Mouse (Mus musculus): Measurements from ENCODE around the gene Gpr153. TPM values are rescaled to one million over a fixed set of nuclear protein-coding genes. Genes with fewer than 3 reads are reported as not detected.

Gene Gpr153
- total RNA-seq, 2 experiments from 2014 or later, result 25.1 to 32.2 TPM

DNA sequence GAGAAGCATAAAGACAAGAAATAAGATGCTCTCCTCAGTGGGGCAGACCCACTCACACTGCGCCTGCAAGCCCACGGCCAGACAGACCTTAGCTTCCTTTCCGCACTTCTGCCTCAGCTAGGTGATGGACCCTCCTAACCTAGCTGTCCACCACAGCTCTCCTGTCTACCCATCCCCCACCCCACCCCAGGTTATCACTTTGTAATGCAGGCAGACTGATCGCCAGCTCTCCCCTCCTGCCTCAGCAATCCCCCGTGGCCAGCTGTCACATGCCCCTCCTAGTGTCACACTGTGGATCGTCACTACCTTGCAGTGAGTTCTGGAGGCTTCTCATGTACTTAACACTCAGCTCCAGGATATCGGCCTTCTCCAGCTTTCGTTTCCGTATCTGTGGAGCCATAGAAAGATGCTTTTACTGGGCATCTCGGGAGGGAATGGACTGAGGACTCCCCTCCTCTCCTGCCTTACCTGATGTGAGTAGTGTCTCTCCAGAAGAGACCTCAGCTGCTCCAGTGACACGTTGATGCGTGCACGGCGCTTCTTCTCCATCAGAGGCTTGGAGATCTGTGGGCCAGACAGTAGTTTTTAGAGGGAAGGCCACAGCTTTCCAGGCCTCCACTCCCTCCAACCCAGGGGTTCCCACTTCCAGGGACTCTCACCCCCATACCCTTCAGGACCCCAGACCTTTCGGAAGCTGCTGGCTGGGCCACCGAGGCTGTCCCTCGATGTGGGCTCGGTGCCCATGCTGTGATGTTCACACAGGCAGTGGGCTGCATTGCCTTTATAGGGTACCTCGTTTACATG lies 13.5 kb downstream of the Gpr153 start:
- DNase-seq, result no peak

DNA sequence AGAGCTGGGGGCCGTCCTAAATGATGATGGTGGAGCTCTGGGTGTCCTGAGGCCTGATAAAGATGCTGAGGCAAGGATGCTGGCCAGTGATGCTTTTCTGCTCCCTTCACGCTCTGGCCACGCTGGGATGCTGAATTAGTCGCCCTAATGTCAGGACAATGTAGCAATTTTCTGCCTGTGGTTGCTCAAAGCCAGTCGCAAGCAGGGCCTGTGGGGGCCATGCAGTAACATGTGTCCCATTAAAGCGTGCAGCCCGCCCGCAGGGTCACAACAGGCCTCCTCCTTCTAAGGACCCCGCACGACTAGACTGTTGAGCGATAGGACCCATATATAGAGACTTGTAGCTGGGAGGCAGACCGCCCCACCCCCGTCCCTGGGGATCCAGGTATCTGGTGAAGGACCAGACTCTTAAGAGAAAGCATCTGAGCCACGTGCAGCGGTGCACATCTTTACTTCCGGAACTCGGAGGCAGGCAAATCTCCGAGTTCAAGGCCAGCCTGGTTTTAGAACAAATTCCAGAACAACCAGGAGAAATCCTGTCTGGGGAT lies 14.4 kb downstream of the Gpr153 start:
- DNase-seq, result no peak

DNA sequence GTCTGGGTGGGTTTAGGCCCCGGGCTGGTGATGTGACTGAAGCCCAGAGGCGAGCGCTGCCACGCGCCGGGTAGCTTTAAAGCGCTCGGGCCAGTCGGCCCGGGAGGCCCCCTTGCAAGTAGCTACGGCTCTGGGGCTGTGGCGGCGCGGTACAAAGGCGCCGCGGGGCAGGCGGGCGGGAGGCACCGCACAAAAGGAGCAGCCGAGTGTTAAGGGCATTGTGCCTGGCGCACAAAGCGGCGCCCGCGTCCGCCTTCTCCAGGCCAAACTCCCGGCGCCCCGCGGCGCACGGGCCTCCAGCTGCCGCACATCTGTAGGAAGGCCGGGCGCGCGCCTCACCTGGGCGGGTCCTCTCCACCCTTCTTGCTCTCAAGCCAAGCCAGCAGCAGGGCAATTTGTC lies 16.4 kb downstream of the Gpr153 start:
- no peak for DNase-seq

DNA sequence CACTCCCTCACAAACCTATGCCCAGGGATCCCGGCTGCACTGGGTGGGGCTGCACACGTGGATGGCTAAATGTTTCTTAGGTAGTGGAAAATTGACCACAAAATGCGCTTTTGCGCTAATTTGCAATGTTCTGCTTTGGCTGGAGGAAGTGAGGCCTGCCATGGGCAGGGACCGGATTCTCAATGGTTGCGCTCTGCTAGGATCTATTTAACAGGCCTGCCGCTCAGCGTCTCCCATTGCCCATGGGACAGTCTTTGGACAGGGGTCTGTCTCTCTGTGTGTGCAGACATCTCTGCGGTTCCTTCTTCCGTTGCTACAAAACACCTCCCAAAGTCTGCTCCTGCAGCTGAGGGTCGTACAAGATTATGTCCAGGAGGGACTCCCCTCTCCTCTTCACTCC lies 17.0 kb downstream of the Gpr153 start:
- DNase-seq, result no peak

DNA sequence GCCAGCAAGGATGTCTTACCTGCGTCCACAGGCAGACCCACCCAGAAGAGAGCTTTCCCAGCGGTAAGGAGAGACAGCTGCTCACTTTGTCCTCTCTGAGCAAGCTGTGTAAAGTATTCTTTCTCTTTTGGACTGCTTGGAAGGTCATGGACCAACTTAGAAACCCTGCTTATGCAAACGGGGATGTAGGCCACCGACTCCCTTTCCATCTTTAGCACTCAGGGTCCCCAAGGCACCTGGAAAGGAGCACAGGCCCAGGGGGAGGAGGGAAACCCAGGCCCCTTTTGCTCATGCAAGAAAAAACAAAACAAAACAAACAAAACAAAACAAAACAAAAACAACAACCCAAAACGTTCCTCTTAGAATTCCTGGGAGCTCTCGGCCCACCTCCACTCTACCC lies 17.5 kb downstream of the Gpr153 start, which contains the start of gene Hes3:
Gene Hes3, minus strand, starts transcription at position 101 of the 400 bp plus-strand sequence.
- no peak for DNase-seq

DNA sequence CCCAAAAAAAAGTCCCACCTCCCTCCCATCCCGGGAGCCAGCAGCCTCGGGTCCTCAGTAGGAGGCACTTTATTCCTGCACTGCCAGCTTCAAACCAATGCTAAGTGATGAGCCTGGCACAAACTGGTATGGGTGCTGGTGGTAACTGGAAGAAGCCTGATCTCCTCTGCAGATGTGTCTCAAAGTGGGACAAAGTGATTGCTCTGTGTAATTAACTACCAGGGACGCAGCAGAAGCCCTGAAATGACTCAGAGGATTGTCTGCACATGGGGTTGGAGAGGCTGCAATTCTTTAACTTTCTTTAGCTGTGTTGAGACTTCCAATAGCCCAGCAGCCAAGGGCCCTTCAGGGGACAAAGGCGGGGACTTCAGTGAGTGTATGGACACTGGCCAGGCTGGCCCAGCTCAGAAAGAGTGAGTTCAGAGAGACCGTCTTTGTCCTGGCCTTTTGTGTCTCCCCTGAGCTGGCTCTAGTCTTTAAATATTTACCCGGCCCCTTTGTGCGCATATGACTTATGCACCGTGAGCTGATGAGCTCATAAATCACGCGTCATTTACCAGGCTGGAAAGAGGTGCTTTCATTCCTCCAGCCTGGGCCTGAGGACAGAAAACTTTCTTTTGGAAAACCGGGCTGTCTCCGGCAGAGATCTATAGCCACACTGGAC lies 18.2 kb downstream of the Gpr153 start:
- DNase-seq, result no peak

DNA sequence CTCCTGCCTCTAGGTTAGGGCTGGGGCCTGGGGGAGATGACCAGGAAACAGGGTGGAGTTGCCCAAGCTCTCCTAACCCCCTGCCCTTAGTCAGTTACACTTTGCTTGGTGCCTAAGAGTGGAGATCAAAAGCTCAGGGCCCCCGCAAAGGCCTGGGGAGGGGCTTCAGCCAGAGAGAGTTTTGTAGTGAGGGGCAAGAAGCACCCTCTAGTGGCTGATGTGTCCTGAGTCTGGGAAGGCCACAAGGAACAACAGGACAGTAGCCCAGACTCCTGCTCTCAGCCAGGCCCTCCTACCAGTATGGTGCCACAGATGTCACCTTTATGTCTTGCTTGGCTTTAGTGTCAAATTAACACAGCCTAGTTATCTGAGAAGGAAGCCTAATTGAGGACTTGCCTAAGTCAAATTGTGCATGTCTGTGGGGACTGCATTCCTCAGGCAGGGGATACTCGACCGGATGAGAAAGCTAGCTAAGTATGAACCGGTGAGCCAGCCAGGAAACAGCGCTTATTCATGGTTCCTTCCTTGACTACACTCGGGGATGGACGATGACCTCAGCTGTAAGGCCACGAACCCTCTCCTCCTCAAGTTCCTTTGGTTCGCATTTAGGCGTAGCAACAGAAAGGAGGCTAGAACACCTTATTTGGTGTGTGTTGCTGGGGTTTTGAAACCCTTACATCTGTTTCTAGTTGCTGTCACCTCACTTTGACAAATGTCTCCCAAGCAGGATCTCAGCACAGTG lies 20.3 kb downstream of the Gpr153 start:
- no peak for DNase-seq

DNA sequence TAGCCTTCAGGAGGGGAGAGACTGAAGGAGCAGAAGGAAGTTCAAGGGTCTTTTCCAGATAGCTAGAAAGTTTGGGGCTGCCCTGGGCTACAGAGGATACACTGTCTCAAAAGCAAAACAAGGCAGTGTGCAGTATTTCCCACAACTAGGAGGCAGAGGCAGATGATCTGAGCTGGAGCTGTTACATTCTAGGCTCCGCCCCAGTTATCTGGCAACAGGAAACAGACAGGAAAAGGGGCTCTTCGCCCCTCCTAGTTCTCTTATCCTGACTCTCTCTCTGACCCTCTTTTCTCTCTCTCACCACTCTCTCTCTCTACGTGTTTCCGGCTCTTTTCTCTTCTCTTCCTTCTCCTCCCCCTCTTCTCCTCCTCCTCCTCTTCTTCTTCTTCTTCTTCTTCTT lies 21.9 kb downstream of the Gpr153 start:
- no peak for DNase-seq

DNA sequence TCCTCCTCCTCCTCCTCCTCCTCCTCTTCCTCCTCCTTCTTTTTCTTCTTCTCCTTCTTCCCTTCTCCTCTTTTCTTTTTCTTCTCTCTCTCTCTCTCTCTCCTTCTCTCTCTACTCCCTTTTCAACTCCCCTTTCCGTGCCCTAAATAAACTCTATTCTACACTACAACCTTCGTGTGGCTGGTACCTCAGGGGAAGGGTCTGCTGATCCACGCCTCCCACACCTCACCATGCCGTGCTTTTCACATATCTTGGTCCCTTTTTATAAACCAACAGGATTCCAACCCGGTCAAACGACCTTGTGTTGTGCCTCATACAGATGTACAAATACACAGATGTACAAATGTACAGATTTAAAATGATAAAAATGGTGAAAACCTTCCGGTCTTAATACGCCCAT lies 22.3 kb downstream of the Gpr153 start:
- DNase-seq, result no peak

DNA sequence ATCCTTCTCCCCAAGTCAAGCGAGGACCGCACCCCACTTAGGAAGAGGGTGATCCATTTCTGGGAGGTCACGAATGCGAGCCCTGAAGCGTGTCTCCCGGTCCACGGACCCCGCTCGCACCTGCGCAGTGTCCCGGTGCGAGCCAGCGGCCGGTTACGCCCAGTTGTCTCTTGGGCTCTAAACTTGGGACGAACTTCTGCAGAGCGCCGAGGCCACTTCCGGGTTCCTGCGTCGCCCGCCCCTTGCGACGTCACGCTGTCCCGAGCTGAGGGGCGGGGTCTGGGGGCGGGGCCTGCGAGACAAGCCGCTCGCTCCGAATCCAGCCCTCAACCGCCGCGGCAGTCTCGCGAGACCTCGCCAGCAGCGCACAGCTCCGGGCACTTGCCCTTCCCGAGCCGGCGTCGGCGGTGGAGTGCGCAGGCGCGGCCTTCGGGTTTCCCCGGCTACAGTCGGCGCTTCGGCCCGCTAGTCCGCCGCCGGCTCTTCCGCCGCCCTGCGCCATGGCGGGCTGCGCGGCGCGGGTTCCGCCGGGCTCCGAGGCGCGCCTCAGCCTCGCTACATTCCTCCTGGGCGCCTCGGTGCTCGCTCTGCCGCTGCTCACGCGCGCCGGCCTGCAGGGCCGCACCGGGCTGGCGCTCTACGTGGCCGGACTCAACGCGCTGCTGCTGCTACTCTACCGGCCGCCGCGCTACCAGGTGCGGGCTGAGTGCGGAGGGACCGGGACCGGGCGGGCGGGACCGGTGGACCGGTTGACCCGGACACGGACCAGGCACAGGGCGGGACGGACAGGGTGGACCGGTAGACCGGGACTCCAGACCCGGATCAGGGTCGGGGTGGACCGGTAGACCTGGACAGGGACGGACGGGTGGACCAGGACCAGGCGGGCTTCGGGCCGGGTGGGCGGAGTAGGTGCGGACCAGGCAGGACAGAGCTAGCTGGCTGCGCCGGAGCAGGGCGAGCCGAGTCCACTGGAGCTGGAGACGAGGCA lies 23.1 kb downstream of the Gpr153 start, which contains the start of gene Icmt:
Gene Icmt, plus strand, starts transcription at position 354 of the 988 bp plus-strand sequence.
- DNase-seq, result peak; percentile 100

DNA sequence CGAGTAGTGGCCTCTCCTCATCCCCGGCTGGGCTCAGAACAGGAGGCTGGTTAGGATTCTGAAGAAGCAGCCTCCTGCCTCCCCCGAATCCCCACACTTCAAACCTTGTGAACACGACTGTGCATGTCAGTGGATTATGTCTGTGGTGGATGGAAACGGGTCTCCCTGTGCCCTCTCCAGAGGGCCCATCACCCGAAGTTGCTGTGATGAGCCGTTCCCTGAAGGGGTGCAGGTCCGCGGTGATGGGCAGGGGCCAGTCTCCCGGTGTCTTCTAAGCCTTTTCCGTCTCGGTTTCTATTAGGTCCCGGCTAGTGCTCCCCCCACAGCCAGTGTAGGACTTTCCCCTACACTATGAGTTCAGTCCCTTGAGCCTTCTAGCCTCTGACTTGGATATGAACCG lies 24.8 kb downstream of the Gpr153 start:
- no peak for DNase-seq

DNA sequence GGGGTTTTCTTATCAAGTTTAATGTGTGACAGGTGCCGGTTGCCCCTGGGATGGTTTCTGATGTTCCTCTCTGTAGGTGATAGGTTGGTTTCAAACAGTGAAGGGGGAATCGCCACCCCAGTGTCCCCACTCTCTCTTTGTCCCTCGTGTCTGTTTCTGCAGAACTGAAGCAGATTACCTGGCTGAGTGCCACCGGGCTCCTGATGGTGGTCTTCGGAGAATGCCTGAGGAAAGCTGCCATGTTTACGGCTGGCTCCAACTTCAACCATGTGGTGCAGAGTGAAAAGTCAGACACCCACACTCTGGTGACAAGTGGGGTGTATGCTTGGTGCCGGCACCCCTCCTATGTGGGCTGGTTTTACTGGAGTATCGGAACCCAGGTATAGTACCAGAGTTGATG lies 26.3 kb downstream of the Gpr153 start:
- no peak for DNase-seq

DNA sequence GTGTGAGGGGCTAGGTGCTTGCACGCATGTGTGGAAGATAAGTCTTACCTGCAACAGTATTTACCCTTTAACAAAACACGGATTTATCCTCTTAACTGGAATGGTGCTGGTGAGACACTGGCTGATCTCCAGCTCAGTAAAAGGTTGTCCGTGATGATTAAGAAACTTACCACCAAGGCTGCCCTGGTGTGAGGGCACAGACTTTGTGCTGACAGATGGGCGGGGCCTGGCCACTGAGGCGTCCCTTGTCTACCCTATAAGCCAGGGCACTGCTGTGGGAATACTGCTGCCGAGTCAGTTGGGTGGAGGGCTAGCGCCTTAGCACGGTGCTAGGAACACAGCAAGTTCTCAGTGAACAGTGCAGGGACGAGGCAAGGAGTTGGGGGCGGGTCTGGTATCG lies 28.0 kb downstream of the Gpr153 start:
- no peak for DNase-seq

DNA sequence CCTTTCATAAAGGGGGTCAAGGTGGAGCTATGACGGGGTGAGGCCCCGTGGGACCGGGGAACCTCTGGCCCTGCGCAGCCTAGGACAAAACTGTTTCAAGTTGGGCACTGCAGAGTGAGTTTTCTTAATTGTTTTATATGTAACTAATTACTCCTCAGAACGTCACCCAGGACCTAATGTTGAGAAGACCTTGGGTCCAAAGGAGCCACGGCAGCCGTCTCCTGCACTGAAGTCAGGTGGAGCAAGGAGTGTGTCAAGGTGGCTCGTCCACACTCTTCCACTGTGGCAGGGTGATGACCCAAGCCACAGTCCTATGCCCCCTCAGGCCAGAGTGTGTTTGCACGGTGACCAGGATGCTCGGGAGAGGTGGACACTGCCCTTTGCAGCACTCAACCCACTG lies 29.1 kb downstream of the Gpr153 start:
- DNase-seq, result no peak

DNA sequence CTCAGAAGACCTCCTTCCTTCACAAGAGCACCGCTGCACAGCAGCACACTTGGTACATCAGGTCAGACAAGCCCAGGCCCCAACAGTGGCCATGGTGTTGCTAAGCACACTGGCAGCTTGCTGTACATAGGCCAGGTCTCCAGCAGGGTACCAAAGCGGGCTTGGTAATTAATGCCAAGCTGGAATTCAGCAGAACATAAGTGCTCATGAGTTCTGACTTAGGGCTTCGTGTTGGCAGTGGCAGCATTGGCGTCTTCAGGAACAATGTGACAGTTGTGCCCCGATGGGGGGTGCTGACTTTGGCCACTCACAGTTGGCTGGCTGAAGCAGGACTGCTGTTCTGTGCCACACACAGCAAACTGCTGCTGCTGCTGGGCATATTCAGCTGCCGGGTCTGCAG lies 30.7 kb downstream of the Gpr153 start:
- no peak for DNase-seq

DNA sequence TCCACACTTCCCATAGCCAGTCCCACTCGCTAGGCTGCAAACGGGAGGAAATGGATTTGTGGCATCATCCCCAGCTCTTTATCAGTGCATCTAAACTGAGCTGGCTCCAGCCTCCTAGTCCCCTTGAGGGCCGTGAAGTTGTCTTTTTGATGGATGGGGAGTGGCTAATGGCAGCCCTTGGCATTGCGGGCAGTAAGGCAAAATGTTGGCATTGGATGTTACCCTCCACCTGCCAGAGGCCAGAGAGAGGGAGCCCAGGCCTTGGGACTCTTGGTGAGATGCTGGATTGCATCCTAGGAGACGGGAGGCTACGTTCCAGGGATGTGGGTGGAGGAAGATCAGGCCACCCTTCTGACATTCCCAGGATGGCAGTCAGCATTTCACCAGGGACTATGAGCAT lies 32.0 kb downstream of the Gpr153 start:
- no peak for DNase-seq

DNA sequence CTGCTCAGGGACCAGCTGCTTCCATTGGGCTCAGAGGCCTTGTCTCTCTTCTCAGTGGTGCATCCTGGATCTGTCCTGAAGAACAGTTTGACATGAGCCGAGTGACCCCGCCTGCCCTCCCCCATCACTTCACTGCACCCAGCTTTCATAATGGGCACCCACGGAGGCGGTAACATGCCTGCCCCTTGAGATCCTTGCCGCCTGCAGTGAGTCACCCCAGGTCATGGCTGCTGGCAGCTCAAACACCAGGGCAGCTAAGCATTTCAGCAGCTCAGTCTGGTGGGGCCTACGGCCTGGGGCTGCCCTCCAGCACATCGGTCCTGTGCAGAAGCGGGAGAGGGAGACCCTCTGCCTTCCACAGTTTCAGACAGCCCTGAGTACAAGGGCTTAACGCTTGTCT lies 33.5 kb downstream of the Gpr153 start:
- DNase-seq, result no peak

DNA sequence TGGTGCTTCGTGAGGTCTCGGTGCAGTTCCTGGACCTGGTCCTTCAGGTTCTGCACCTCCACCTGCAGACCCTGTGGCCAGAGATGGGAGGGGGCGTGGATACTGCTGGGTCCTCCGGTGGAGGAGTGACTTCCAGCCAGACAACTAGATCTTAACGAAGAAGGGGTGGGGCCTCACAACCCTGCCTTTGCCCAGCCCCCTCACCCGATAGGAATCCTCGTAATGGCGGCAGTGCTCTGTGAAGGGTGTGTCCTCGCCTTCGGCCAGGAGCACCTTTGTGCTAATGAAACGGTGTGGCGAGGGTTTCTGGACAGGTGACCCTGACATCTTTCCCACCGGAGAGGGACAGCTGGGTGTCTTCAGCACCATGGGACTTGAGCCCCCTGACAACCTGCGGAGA lies 38.2 kb downstream of the Gpr153 start:
- DNase-seq, result no peak

DNA sequence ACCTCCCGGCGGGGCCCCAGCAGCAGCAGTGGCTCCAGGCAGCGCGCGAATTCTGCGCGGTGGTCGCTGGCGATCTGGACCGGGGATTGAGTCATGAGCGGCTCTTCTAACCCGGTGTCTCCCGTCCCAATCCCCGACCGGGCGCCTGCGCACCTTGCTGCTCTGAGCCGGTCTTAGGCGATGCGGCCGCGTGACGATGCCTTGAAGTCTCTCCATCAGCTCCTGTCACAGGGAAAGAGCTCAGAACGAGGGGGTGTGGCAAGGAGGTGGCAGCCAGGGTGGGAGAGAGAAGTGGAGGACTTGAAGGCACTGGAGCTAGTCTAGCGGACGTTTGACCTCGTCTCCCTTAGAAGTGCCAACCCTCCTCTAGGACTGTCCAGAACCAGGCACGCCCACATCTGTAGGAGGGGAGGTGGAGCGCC lies 39.2 kb downstream of the Gpr153 start:
- no peak for DNase-seq

DNA sequence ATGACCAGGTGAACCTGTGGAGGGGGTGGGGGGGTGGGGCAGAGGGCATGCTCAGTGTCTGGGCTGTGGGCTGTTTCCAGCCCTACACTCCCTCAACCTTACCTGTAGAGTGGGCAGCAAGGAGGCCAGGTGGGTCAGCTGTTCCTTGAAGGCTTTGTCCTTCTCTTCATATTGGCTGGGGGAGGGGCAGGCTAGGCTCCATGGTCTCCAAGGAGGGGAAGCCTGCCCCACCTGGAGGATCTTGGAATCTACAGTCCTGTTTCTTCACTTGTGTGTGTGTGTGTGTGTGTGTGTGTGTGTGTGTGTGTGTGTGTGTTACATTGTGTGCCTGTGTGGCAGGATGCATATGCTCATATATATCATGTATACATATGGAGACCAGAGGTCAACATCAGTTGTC lies 39.9 kb downstream of the Gpr153 start:
- no peak for DNase-seq

DNA sequence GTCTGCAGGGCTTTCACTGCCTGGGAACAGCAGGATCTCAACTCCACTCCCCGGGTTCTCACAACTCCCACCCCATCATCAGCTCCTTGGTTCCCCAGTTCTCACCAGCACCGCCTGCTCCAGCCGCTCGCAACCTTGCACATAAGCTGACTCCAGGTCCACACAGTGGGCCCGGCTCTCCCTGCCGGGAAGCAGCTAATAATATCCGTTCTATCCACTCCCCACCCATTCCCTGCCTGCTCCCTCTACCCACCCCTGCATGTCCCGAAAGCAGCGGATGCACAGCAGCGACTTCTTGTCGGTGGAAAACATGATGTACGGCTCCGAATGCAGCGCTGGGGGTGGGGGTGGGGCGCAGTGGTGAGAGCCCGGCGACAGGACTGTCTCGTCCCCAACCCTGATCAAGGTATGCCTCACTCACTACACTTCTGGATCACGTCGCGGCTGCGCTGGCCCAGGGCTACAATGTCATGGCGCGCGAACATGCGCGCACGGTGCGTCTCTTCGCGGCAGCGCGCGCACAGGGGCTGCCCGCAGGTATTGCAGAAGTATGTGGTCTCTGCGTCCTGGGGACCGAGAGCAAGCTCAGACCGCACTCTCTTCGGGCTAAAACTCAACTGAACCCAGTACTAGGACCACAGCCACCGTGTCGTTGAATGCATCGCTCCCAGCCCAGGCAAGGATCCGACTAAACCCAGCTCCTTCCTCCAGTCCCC lies 41.6 kb downstream of the Gpr153 start:
- no peak for DNase-seq
